Mouse (Mus musculus) CH12.LX (cell line): ENCODE results near the gene Il33. TPM values are rescaled to one million over a fixed set of nuclear protein-coding genes. Genes with fewer than 3 reads are reported as not detected.

Experiments
- DNase-seq: peaks from one replicate; pipeline ENCODE4 v3.0.0-alpha.2; 2013; ENCODE audit errors: extremely low read depth
- H3K27ac ChIP-seq: 2 replicates; pipeline ENCODE4 v1.5.1; 2012; ENCODE audit warnings: low read depth, mild to moderate bottlenecking, control low read depth, moderate library complexity; ENCODE audit not compliant: insufficient read depth
- H3K27me3 ChIP-seq: replicated peaks from 2 replicates; pipeline ENCODE3; 2012; ENCODE audit warnings: inconsistent platforms
- H3K36me3 ChIP-seq, 2 experiments: replicated peaks in 1 of 2; 2 replicates each; pipeline versions ENCODE3 to v1.6.1; 2012; ENCODE audit warnings: inconsistent platforms in 1 of 2, low read length in 1 of 2, mild to moderate bottlenecking in 1 of 2, mixed read lengths in 1 of 2, moderate library complexity in 1 of 2; ENCODE audit not compliant: control insufficient read depth in 1 of 2, insufficient read depth in 1 of 2
- H3K4me1 ChIP-seq, 2 experiments: 2 replicates each; pipeline ENCODE4 v1.6.1; 2012; ENCODE audit warnings: inconsistent platforms in 1 of 2, moderate library complexity in 1 of 2; ENCODE audit not compliant: insufficient read depth in 2 of 2, control insufficient read depth in 1 of 2
- H3K4me2 ChIP-seq: 2 replicates; pipeline ENCODE4 v1.6.1; 2012; ENCODE audit warnings: low read depth, mild to moderate bottlenecking, control low read depth; ENCODE audit not compliant: poor library complexity, insufficient read depth, severe bottlenecking
- H3K4me3 ChIP-seq, 3 experiments: fragments of 150-350 bp in 1 of 3; sonication (generic) in 1 of 3; replicated peaks in 1 of 3; 2 replicates each; pipeline versions ENCODE3 to v1.5.1; 2011 to 2012; ENCODE audit warnings: low read depth in 2 of 3, low read length in 2 of 3, mild to moderate bottlenecking in 2 of 3, moderate library complexity in 2 of 3, control low read depth in 1 of 3, improper control_type of control experiment in 1 of 3, inconsistent platforms in 1 of 3, mixed read lengths in 1 of 3; ENCODE audit not compliant: poor library complexity in 1 of 3
- H3K79me2 ChIP-seq: replicated peaks from 2 replicates; pipeline ENCODE4 v1.6.1; 2012; ENCODE audit warnings: mild to moderate bottlenecking, moderate library complexity; ENCODE audit not compliant: control insufficient read depth, poor library complexity, insufficient read depth, severe bottlenecking; ENCODE audit errors: extremely low read depth
- H3K9ac ChIP-seq: 2 replicates; pipeline ENCODE4 v1.6.1; 2012; ENCODE audit warnings: low read depth, mild to moderate bottlenecking, control low read depth, moderate library complexity; ENCODE audit not compliant: insufficient read depth
- H3K9me3 ChIP-seq: replicated peaks from 2 replicates; pipeline ENCODE3; 2012; ENCODE audit warnings: low read length, inconsistent platforms, mixed read lengths
- E2F4 ChIP-seq: IDR thresholded peaks from 2 replicates; pipeline ENCODE4 v1.6.1; 2011; ENCODE audit warnings: low read depth, low read length, improper control_type of control experiment; ENCODE audit not compliant: insufficient replicate concordance
- ELF1 ChIP-seq: IDR thresholded peaks from 2 replicates; pipeline ENCODE4 v1.6.1; 2014; ENCODE audit warnings: low read depth, mild to moderate bottlenecking, inconsistent platforms, low read length, improper control_type of control experiment
- ETS1 ChIP-seq: conservative IDR thresholded peaks from 2 replicates; pipeline ENCODE4 v1.6.1; 2012; ENCODE audit warnings: low read depth, mild to moderate bottlenecking, inconsistent platforms, low read length, improper control_type of control experiment, moderate library complexity
- GABPA ChIP-seq: IDR thresholded peaks from 2 replicates; pipeline ENCODE4 v1.6.1; 2012; ENCODE audit warnings: low read depth, low read length, improper control_type of control experiment, inconsistent platforms; ENCODE audit not compliant: insufficient replicate concordance
- HCFC1 ChIP-seq: IDR thresholded peaks from 2 replicates; pipeline ENCODE4 v1.6.1; 2012; ENCODE audit warnings: low read depth, mild to moderate bottlenecking, inconsistent platforms, low read length, improper control_type of control experiment
- JUND ChIP-seq: conservative IDR thresholded peaks from 2 replicates; pipeline ENCODE4 v1.6.1; 2011; ENCODE audit warnings: low read depth, low read length, improper control_type of control experiment
- MAFK ChIP-seq: IDR thresholded peaks from 2 replicates; pipeline ENCODE4 v1.6.1; 2011; ENCODE audit warnings: low read length, improper control_type of control experiment; ENCODE audit not compliant: insufficient replicate concordance
- MAZ ChIP-seq: IDR thresholded peaks from 2 replicates; pipeline ENCODE4 v1.6.1; 2012; ENCODE audit warnings: low read depth, mild to moderate bottlenecking, inconsistent platforms, low read length, improper control_type of control experiment, moderate library complexity
- NELFE ChIP-seq: IDR thresholded peaks from 2 replicates; pipeline ENCODE4 v1.6.1; 2011; ENCODE audit warnings: low read depth, low read length, improper control_type of control experiment
- PAX5 ChIP-seq: IDR thresholded peaks from 2 replicates; pipeline ENCODE4 v1.6.1; 2012; ENCODE audit warnings: low read length, inconsistent platforms, mixed read lengths
- POLR2AphosphoS2 ChIP-seq: IDR thresholded peaks from 2 replicates; pipeline ENCODE4 v1.6.1; 2011; ENCODE audit warnings: low read depth, low read length, improper control_type of control experiment
- RAD21 ChIP-seq: IDR thresholded peaks from 2 replicates; pipeline ENCODE4 v1.6.1; 2011; ENCODE audit warnings: low read depth, mild to moderate bottlenecking, low read length, improper control_type of control experiment, moderate library complexity
- RCOR1 ChIP-seq: conservative IDR thresholded peaks from 2 replicates; pipeline ENCODE4 v1.6.1; 2012; ENCODE audit warnings: low read depth, mild to moderate bottlenecking, inconsistent platforms, low read length, improper control_type of control experiment
- TCF12 ChIP-seq: IDR thresholded peaks from 2 replicates; pipeline ENCODE4 v1.6.1; 2014; ENCODE audit warnings: low read depth, mild to moderate bottlenecking, inconsistent platforms, low read length, improper control_type of control experiment
- UBTF ChIP-seq: IDR thresholded peaks from 2 replicates; pipeline ENCODE4 v1.6.1; 2012; ENCODE audit warnings: low read depth, mild to moderate bottlenecking, inconsistent platforms, low read length, improper control_type of control experiment, moderate library complexity
- USF1 ChIP-seq: IDR thresholded peaks from 2 replicates; pipeline ENCODE4 v1.6.1; 2014; ENCODE audit warnings: low read depth, mild to moderate bottlenecking, inconsistent platforms, low read length, improper control_type of control experiment
- ZKSCAN1 ChIP-seq: IDR thresholded peaks from 2 replicates; pipeline ENCODE4 v1.6.1; 2012; ENCODE audit warnings: low read depth, inconsistent platforms, low read length, improper control_type of control experiment, borderline replicate concordance
- dilution Hi-C: fragments of 300-500 bp; cut with MboI; formaldehyde crosslinking; loops from 2 replicates; pipeline ENCODE4 v1.14.3; 2020; ENCODE audit warnings: low sequenced_read_pairs; ENCODE audit not compliant: extremely low pct_unique_long_range_greater_than_20kb, extremely low pct_ligation_motif_present
- in situ Hi-C: fragments of 300-500 bp; cut with MboI; formaldehyde crosslinking; loops from 3 replicates; pipeline ENCODE4 v1.14.3; 2019; ENCODE audit warnings: low sequenced_read_pairs, low pct_ligation_motif_present, low pct_unique_long_range_greater_than_20kb, mixed read lengths
- polyA plus RNA-seq: library from polyadenylated mRNA; unstranded; fragments of >175 nt; gene quantifications from 2 replicates; pipeline ENCODE4 v1.2.1, GENCODE M21; 2012; ENCODE audit warnings: low read depth; ENCODE audit not compliant: insufficient read length
- total RNA-seq, 2 experiments: library from RNA; depleted of rRNA; stranded (reverse); fragments of 300-350 nt in 1 of 2; fragments of >200 nt in 1 of 2; gene quantifications; 2 replicates each; pipeline ENCODE4 v1.2.3; 2012 to 2014

Gene Il33
- total and polyA plus RNA-seq, 3 experiments, result 0.08 to 0.32 (median 0.24) TPM

DNA sequence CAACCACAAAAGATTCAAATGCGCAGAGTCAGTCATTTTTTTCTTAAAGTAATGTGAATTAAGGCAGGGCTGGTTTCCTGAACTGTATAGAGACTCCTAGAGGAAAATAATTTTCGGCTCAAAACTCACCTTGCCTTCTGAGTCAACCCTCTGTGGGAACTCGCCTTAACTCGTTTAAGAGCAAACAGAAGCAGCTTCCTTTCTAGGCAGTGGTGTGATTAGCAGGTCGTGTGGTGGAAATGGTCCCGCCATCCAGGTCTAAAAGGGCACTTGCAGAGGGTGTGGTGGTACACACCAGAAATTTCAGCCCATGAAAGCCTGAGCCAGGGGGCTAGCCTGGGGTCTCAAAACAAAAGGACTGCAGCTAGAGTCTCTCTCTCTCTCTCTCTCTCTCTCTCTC lies 32.1 kb upstream of the Il33 start:
- no peak overlapping the region for H3K4me2 ChIP-seq
- H3K4me1 ChIP-seq, result no peaks in the 10 kb centered on the region
- no peak for TF ChIP-seq ELF1
- TF ChIP-seq ZKSCAN1, result no peak
- no peak for TF ChIP-seq E2F4
- TF ChIP-seq POLR2AphosphoS2, result no peak
- no peak for TF ChIP-seq USF1
- TF ChIP-seq HCFC1, result no peak
- TF ChIP-seq MAZ, result no peak
- TF ChIP-seq MAFK, result no peak
- TF ChIP-seq GABPA, result no peak
- no peak for TF ChIP-seq NELFE
- no peak for TF ChIP-seq JUND
- dilution Hi-C loops (no loop called here), in situ Hi-C loops (no loop called here)
- H3K27ac ChIP-seq, result no peak overlapping the region
- H3K4me3 ChIP-seq, result no peak overlapping the region
- DNase-seq, result no peak
- no peak overlapping the region for H3K9ac ChIP-seq
- no peaks in the 10 kb centered on the region for H3K27me3 ChIP-seq
- H3K79me2 ChIP-seq, result no peaks in the 10 kb centered on the region
- H3K36me3 ChIP-seq, result no peaks in the 10 kb centered on the region
- H3K9me3 ChIP-seq, result no peaks in the 10 kb centered on the region

DNA sequence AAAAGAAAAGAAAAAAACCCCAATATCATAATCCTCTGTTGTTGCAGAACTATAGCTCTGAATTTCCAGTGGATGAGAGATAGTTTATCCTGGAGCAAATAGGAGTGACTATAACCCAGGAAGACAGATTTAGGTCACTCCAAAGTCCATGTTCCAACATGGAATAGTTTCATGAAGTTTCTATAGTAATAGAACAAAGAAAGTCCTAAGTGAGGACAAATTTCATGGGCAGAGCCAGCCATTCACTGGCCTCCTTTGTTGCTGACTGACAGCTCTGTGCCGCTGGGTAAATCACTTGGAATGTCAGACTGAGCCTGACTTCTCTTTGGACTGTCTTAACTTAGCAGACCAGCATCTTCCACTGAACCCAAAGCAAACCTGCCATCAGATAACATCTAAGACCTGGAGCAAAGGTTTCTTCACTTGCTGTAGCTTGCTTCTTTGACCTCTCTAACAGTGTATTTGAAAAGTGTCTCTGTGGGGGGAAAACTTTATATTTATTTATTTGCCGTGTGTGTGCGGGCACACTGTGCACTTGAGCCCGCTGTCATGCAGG lies 31.1 kb upstream of the Il33 start:
- Histone ChIP-seq H3K36me3 (no peaks in the 10 kb centered on the region), H3K9me3 (no peaks in the 10 kb centered on the region), H3K27me3 (no peaks in the 10 kb centered on the region), H3K27ac (no peak overlapping the region), H3K79me2 (no peaks in the 10 kb centered on the region), H3K9ac (no peak overlapping the region), H3K4me2 (no peak overlapping the region), H3K4me3 (no peak overlapping the region), H3K4me1 (no peaks in the 10 kb centered on the region)
- TF ChIP-seq UBTF, result no peak
- TF ChIP-seq ZKSCAN1, result no peak
- TF ChIP-seq TCF12, result no peak
- TF ChIP-seq PAX5, result no peak
- no peak for TF ChIP-seq JUND
- dilution Hi-C loops, result no loop called here
- DNase-seq, result no peak
- in situ Hi-C loops, result no loop called here

DNA sequence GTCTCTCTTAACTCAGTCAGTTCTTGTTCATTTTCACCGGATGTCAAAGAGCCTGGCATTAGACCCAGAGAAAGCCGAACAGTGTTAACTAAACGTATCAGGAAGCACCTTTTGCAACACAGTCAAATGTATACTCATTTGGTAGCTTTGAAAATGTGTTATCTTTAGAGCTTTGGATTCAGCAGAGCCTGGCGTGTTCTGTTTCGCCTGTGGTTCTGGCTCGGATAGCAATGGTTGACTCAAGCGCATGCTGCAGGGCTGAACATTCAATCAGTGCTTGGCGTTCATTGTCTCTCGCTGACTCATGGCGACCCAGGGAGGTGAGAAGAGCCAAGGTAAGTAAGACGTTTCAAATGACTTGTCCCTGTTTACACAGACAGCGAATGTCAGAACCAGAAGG lies 30.5 kb upstream of the Il33 start:
- H3K4me3 ChIP-seq, result no peak overlapping the region
- H3K9ac ChIP-seq, result no peak overlapping the region
- H3K27me3 ChIP-seq, result no peaks in the 10 kb centered on the region
- peaks cover under 1% of the 10 kb centered on the region for H3K9me3 ChIP-seq
- dilution Hi-C loops, result no loop called here
- H3K4me1 ChIP-seq, result no peaks in the 10 kb centered on the region
- DNase-seq, result no peak
- H3K36me3 ChIP-seq, result no peaks in the 10 kb centered on the region
- no peak overlapping the region for H3K4me2 ChIP-seq
- in situ Hi-C loops, result no loop called here
- TF ChIP-seq RAD21, result no peak
- TF ChIP-seq NELFE, result no peak
- no peak for TF ChIP-seq GABPA
- TF ChIP-seq RCOR1, result no peak
- no peak for TF ChIP-seq USF1
- TF ChIP-seq PAX5, result no peak
- TF ChIP-seq ETS1, result no peak
- H3K79me2 ChIP-seq, result no peaks in the 10 kb centered on the region
- no peak overlapping the region for H3K27ac ChIP-seq
